14 mouse cellular contexts compared by ENCODE assay signal in the genomic region with DNA sequence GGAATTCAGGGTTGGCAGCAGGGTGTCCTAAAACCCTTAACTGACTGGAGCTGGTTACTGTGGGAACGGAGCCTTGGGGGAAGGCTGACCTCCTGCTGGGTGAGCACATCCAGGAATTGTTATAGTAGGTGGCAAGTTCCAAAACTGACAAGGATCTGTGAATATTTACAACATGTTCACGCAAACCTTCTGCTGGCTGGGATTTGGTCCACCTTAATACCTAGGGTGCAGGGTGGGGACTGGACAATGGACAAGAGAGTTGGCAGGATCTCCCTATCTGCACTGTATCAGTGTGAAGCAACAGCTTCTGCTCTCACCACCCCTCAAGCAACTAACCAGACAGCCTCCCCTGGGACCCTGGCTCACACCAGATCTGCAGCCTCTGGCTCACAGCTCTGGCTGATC. TPM values are rescaled to one million over a fixed set of nuclear protein-coding genes. Genes with fewer than 3 reads are reported as not detected.
DNase-seq lines count a peak whose midpoint lies in the region; ATAC-seq and TF ChIP-seq lines count a peak whose summit lies in the region.
"Had no signal": no experiment of that assay in that cellular context is flagged by ENCODE, and none has a peak within 500 bp of the region (broad histone marks: within the 10 kb centered on the region; RNA-seq: fewer than 3 reads in every experiment).

No protein-coding gene starts in this region.

- no peaks in the 10 kb centered on the region for H3K36me3 ChIP-seq in kidney, adult 2 months (ENCODE audit: control insufficient read depth, insufficient read depth, low read length)
- no peaks in the 10 kb centered on the region for H3K36me3 ChIP-seq in stomach, postnatal 0 days (ENCODE audit: control insufficient read depth, insufficient read depth, low read length)

- intact Hi-C loops in gastrocnemius, postnatal 36 days (cut with DNase I) = no loop called here

- no peak for TF ChIP-seq POLR2A in kidney, adult 2 months (IDR thresholded peaks at IDR 0.05; ENCODE audit: low read depth, low read length)

- no peaks in the 10 kb centered on the region for H3K27me3 ChIP-seq in kidney, adult 2 months (replicated peaks; ENCODE audit: control insufficient read depth, insufficient read depth, low read length)
- no peaks in the 10 kb centered on the region for H3K27me3 ChIP-seq in stomach, postnatal 0 days (ENCODE audit: control insufficient read depth, insufficient read depth, low read length)

- ATAC-seq in cerebellum, adult (ENCODE audit: insufficient number of reproducible peaks, low FRiP score, low TSS enrichment) = no peak
- ATAC-seq in stomach, postnatal 0 days (ENCODE audit: low FRiP score, low TSS enrichment) = no peak

- 0 out of 2 replicates have a peak, but pooled peaks cover 3% of the 10 kb centered on the region for H3K4me1 ChIP-seq in kidney, adult 2 months (ENCODE audit: control insufficient read depth, insufficient read depth, low read length)
- no peaks in the 10 kb centered on the region for H3K4me1 ChIP-seq in stomach, postnatal 0 days (replicated peaks; ENCODE audit: control insufficient read depth, insufficient read depth)

- no peak overlapping the region for H3K4me3 ChIP-seq in kidney, adult 2 months (ENCODE audit: insufficient read depth, low read depth, low read length)
- H3K4me3 ChIP-seq in stomach, postnatal 0 days (ENCODE audit: low read depth, low read length) = no peak overlapping the region
- H3K4me3 ChIP-seq: myocyte had no signal

- no peak for TF ChIP-seq CTCF in kidney, adult 2 months (conservative IDR thresholded peaks at IDR 0.05; ENCODE audit: insufficient read depth, insufficient read length, low read depth, low read length)
- TF ChIP-seq CTCF in stomach, postnatal 0 days (IDR thresholded peaks at IDR 0.05; ENCODE audit: low read depth) = no peak

- peak overlapping the region; percentile 80; the same call in 1 of the 2 replicates for H3K27ac ChIP-seq in kidney, adult 2 months (ENCODE audit: insufficient read depth, low read depth, low read length)
- no peak overlapping the region for H3K27ac ChIP-seq in stomach, postnatal 0 days (replicated peaks)

- no peaks in the 10 kb centered on the region for H3K9me3 ChIP-seq in stomach, postnatal 0 days (ENCODE audit: control insufficient read depth, low read length)

- H3K9ac ChIP-seq in stomach, postnatal 0 days (ENCODE audit: low read length) = no peak overlapping the region

- peak; percentile 82 for DNase-seq in kidney, adult 2 months
- no peak for DNase-seq in kidney, adult 18-20 months
- DNase-seq in ZHBTc4 (ENCODE audit: low read depth, low spot score) = peak; percentile 24
- peak; percentile 27 to 38 for DNase-seq in gastrocnemius, postnatal 36 days
- DNase-seq in kidney, postnatal 10 days = peak; percentile 36
- DNase-seq in stomach, postnatal 0 days (ENCODE audit: low spot score) = no peak
- DNase-seq: cerebellum, postnatal 36 days had no signal

- WGBS in kidney, adult 2 months = 56% methylated on average over 2 of the region's 2 CpGs
- WGBS in stomach, postnatal 0 days = 40% methylated on average over 2 of the region's 2 CpGs

- H3K4me2 ChIP-seq in stomach, postnatal 0 days (replicated peaks; ENCODE audit: low read depth) = no peak overlapping the region

- TF ChIP-seq EP300 in stomach, postnatal 0 days (optimal IDR thresholded peaks at IDR 0.05) = no peak

RNA-seq across cellular contexts. Expression of gene Slc12a7, which starts 5.3 kb away (rescaled TPM):
- 104 and 109 TPM in 2 replicates for polyA plus RNA-seq in kidney, adult 2 months (2012; rRNA removed)
- 1 to 10 TPM; 4.3 to 5.5 TPM for total RNA-seq in gastrocnemius, postnatal 36 days (2021)
- polyA plus RNA-seq in stomach, postnatal 0 days (2015; fragmentation: Nextera tagmentation; extraction: Ambion mirVana) = 17.9 and 19.0 TPM in 2 replicates

RNA-seq across cellular contexts. Expression of gene Slc6a19, which starts 23.0 kb away (rescaled TPM):
- 884 and 1,011 TPM in 2 replicates for polyA plus RNA-seq in kidney, adult 2 months (2012; rRNA removed)
- total RNA-seq in gastrocnemius, postnatal 36 days (2021) = not detected
- polyA plus RNA-seq in stomach, postnatal 0 days (2015; fragmentation: Nextera tagmentation; extraction: Ambion mirVana) = 8.8 and 9.2 TPM in 2 replicates
- total RNA-seq: left cerebral cortex, postnatal 10 days; megakaryocyte progenitor cell, adult 5-6 weeks had no signal
- polyA plus RNA-seq: heart, postnatal 0 days had no signal

RNA-seq across cellular contexts. Expression of gene Slc6a18, which starts 49.8 kb away (rescaled TPM):
- 438 and 863 TPM in 2 replicates for polyA plus RNA-seq in kidney, adult 2 months (2012; rRNA removed)
- total RNA-seq in gastrocnemius, postnatal 36 days (2021) = not detected
- polyA plus RNA-seq in stomach, postnatal 0 days (2015; fragmentation: Nextera tagmentation; extraction: Ambion mirVana) = not detected in 2 replicates
- total RNA-seq: left cerebral cortex, postnatal 10 days; liver, adult 2 months; megakaryocyte progenitor cell, adult 5-6 weeks had no signal
- polyA plus RNA-seq: embryonic facial prominence, embryonic 14.5 days; heart, postnatal 0 days; liver, adult 2 months; myocyte had no signal

Comparison
In these comparisons a context has a peak if more than half of its experiments do, and no peak if none do; other contexts are left out.
1. DNase-seq: peak in kidney, adult 2 months (single experiment), ZHBTc4 (single experiment), gastrocnemius, postnatal 36 days (2 of 2) and kidney, postnatal 10 days (single experiment); none in kidney, adult 18-20 months (single experiment) and stomach, postnatal 0 days (single experiment).
2. RNA of gene Slc6a19, which starts 23.0 kb away (polyA plus RNA-seq): 884 to 1,011 TPM in kidney, adult 2 months; 8.8 to 9.2 TPM in stomach, postnatal 0 days; every median in the first group is over 10 times any median in the second.
3. RNA of gene Slc6a18, which starts 49.8 kb away (polyA plus RNA-seq): 438 to 863 TPM in kidney, adult 2 months; not detected in stomach, postnatal 0 days; every median in the first group is over 100 times any median in the second.